Mouse (Mus musculus) midbrain, embryonic 14.5 days (tissue): Measurements from ENCODE around the gene Ccna1. TPM values are rescaled to one million over a fixed set of nuclear protein-coding genes. Genes with fewer than 3 reads are reported as not detected.

ENCODE experiments used
- ATAC-seq: fragments of 200-750 bp; cut with Nextera tagmentation; 2 replicates; pipeline ENCODE4 v1.8.0; 2017; ENCODE audit warnings: moderate number of reproducible peaks, moderate library complexity; ENCODE audit not compliant: low FRiP score, low TSS enrichment
- DNase-seq: peaks from one replicate; pipeline ENCODE4 v3.0.0-alpha.2; 2015
- H3K27ac ChIP-seq: fragments of 300-500 bp; sonication (generic); replicated peaks from 2 replicates; pipeline ENCODE4 v1.5.1; 2014; ENCODE audit warnings: mild to moderate bottlenecking, low read depth, low read length, moderate library complexity
- H3K27me3 ChIP-seq: fragments of 300-500 bp; sonication (generic); 2 replicates; pipeline ENCODE4 v1.6.1; 2014; ENCODE audit warnings: low read length, control low read depth, mixed read lengths; ENCODE audit not compliant: control insufficient read depth, insufficient read depth
- H3K36me3 ChIP-seq: fragments of 300-500 bp; sonication (generic); 2 replicates; pipeline ENCODE4 v1.6.1; 2014; ENCODE audit warnings: low read length, control low read depth; ENCODE audit not compliant: control insufficient read depth, insufficient read depth
- H3K4me1 ChIP-seq: fragments of 300-500 bp; sonication (generic); 2 replicates; pipeline ENCODE4 v1.6.1; 2014; ENCODE audit warnings: mild to moderate bottlenecking, antibody characterized with exemption, low read length, control low read depth; ENCODE audit not compliant: control insufficient read depth, insufficient read depth
- H3K4me2 ChIP-seq: fragments of 300-500 bp; sonication (generic); 2 replicates; pipeline ENCODE4 v1.6.1; 2014; ENCODE audit warnings: mild to moderate bottlenecking, low read length, moderate library complexity
- H3K4me3 ChIP-seq: fragments of 300-500 bp; sonication (generic); replicated peaks from 2 replicates; pipeline ENCODE4 v1.5.1; 2014; ENCODE audit warnings: low read depth, low read length
- H3K9ac ChIP-seq: fragments of 300-500 bp; sonication (generic); replicated peaks from 2 replicates; pipeline ENCODE4 v1.6.1; 2014; ENCODE audit warnings: mild to moderate bottlenecking, low read length, moderate library complexity
- H3K9me3 ChIP-seq: fragments of 300-500 bp; sonication (generic); 2 replicates; pipeline ENCODE4 v1.6.1; 2016; ENCODE audit warnings: low read length, control low read depth, mixed read lengths; ENCODE audit not compliant: control insufficient read depth
- WGBS: fragments of 180-500 bp; shearing (Covaris S2); extraction: QIAGEN DNeasy Blood & Tissue Kit; methylation state at CpG from one replicate; pipeline ENCODE4 v1.1.7; 2014; 5-methylcytosine and 5-hydroxymethylcytosine counted together
- polyA plus RNA-seq: library from polyadenylated mRNA; unstranded; fragments of >200 nt; fragmentation: Nextera tagmentation; extraction: Ambion mirVana; gene quantifications from 2 replicates; pipeline ENCODE4 v1.2.1, GENCODE M21; 2014

Gene Ccna1
- polyA plus RNA-seq, result 1.1 and 2.2 TPM in 2 replicates

GRCm38 (mm10) chr3:55055038-55055746, at the start of gene Ccna1:
Gene Ccna1, minus strand, starts transcription at chr3:55055501.
- H3K9ac ChIP-seq, result peak within 1 kb of the TSS; percentile 72
- DNase-seq (peak; percentile 88), ATAC-seq (peak; percentile 94)
- H3K27ac ChIP-seq, result no peak within 1 kb of the TSS; the same call in 1 of the 2 replicates
- H3K4me3 ChIP-seq, result peak within 1 kb of the TSS; percentile 62
- H3K4me2 ChIP-seq, result peak within 1 kb of the TSS; percentile 99
- WGBS, result under 1% methylated on average over 73 of the region's 73 CpGs
- H3K27me3 ChIP-seq, result 0 out of 2 replicates have a peak, but pooled peaks cover 7% of the 10 kb centered on the region
- no peaks in the 10 kb centered on the region for H3K36me3 ChIP-seq
- peaks cover 9% of the 10 kb centered on the region for H3K4me1 ChIP-seq
- no peaks in the 10 kb centered on the region for H3K9me3 ChIP-seq

GRCm38 (mm10) chr3:55101092-55101491, 45.8 kb upstream of the Ccna1 start:
- ATAC-seq (no peak), DNase-seq (no peak)
- Histone ChIP-seq H3K4me1 (0 out of 2 replicates have a peak, but pooled peaks cover 3% of the 10 kb centered on the region), H3K4me3 (no peak overlapping the region), H3K27ac (no peak overlapping the region), H3K36me3 (no peaks in the 10 kb centered on the region), H3K27me3 (no peaks in the 10 kb centered on the region), H3K4me2 (no peak overlapping the region), H3K9me3 (no peaks in the 10 kb centered on the region), H3K9ac (no peak overlapping the region)

GRCm38 (mm10) chr3:55098990-55099389, 43.7 kb upstream of the Ccna1 start:
- no peak overlapping the region for H3K4me2 ChIP-seq
- H3K9ac ChIP-seq, result no peak overlapping the region
- no peaks in the 10 kb centered on the region for H3K36me3 ChIP-seq
- no peak overlapping the region for H3K27ac ChIP-seq
- ATAC-seq (no peak), DNase-seq (no peak)
- 0 out of 2 replicates have a peak, but pooled peaks cover 6% of the 10 kb centered on the region for H3K4me1 ChIP-seq
- 87% methylated on average over 11 of the region's 11 CpGs for WGBS
- H3K9me3 ChIP-seq, result no peaks in the 10 kb centered on the region
- H3K4me3 ChIP-seq, result no peak overlapping the region
- no peaks in the 10 kb centered on the region for H3K27me3 ChIP-seq

- Histone ChIP-seq H3K27ac (no peak overlapping the region), H3K9ac (no peak overlapping the region), H3K4me2 (no peak overlapping the region), H3K27me3 (no peaks in the 10 kb centered on the region), H3K4me1 (0 out of 2 replicates have a peak, but pooled peaks cover 6% of the 10 kb centered on the region), H3K36me3 (no peaks in the 10 kb centered on the region), H3K4me3 (no peak overlapping the region), H3K9me3 (no peaks in the 10 kb centered on the region)
- ATAC-seq (no peak; the same call in 1 of the 2 replicates), DNase-seq (peak; percentile 45)
- WGBS, result 14% methylated on average over 2 of the region's 2 CpGs
Observed at GRCm38 (mm10) chr3:55098014-55098413, 42.7 kb upstream of the Ccna1 start.

- H3K27me3 ChIP-seq, result no peaks in the 10 kb centered on the region
- H3K4me3 ChIP-seq, result no peak overlapping the region
- no peaks in the 10 kb centered on the region for H3K36me3 ChIP-seq
- H3K9ac ChIP-seq, result no peak overlapping the region
- no peak for ATAC-seq
- DNase-seq, result no peak
- H3K27ac ChIP-seq, result no peak overlapping the region
- no peaks in the 10 kb centered on the region for H3K9me3 ChIP-seq
- WGBS, result 81% methylated on average over 2 of the region's 2 CpGs
- H3K4me2 ChIP-seq, result no peak overlapping the region
- 0 out of 2 replicates have a peak, but pooled peaks cover 6% of the 10 kb centered on the region for H3K4me1 ChIP-seq
Observed at GRCm38 (mm10) chr3:55097186-55097585, 41.9 kb upstream of the Ccna1 start.

GRCm38 (mm10) chr3:55096655-55097005, 41.3 kb upstream of the Ccna1 start:
- ATAC-seq (no peak), DNase-seq (no peak)
- Histone ChIP-seq H3K4me2 (no peak overlapping the region), H3K9me3 (no peaks in the 10 kb centered on the region), H3K4me3 (no peak overlapping the region), H3K4me1 (0 out of 2 replicates have a peak, but pooled peaks cover 6% of the 10 kb centered on the region), H3K27ac (0 out of 2 replicates have a peak overlapping the region, but pooled peaks have one; percentile 32), H3K27me3 (no peaks in the 10 kb centered on the region), H3K36me3 (no peaks in the 10 kb centered on the region), H3K9ac (no peak overlapping the region)
- WGBS, result 66% methylated on average over 2 of the region's 2 CpGs

GRCm38 (mm10) chr3:55095968-55096654, 40.8 kb upstream of the Ccna1 start:
- 0 out of 2 replicates have a peak, but pooled peaks cover 6% of the 10 kb centered on the region for H3K4me1 ChIP-seq
- no peaks in the 10 kb centered on the region for H3K9me3 ChIP-seq
- DNase-seq, result peak; percentile 54
- no peaks in the 10 kb centered on the region for H3K36me3 ChIP-seq
- WGBS, result 23% methylated on average over 8 of the region's 8 CpGs
- H3K9ac ChIP-seq, result no peak overlapping the region
- no peaks in the 10 kb centered on the region for H3K27me3 ChIP-seq
- H3K27ac ChIP-seq, result 0 out of 2 replicates have a peak overlapping the region, but pooled peaks have one; percentile 32
- no peak overlapping the region for H3K4me3 ChIP-seq
- H3K4me2 ChIP-seq, result no peak overlapping the region
- peak; percentile 62; the same call in 1 of the 2 replicates for ATAC-seq

- Histone ChIP-seq H3K27ac (no peak overlapping the region), H3K36me3 (no peaks in the 10 kb centered on the region), H3K9ac (no peak overlapping the region), H3K27me3 (no peaks in the 10 kb centered on the region), H3K9me3 (no peaks in the 10 kb centered on the region), H3K4me3 (no peak overlapping the region), H3K4me2 (no peak overlapping the region), H3K4me1 (0 out of 2 replicates have a peak, but pooled peaks cover 6% of the 10 kb centered on the region)
- 72% methylated on average over 1 of the region's 1 CpGs for WGBS
- DNase-seq, result no peak
- ATAC-seq, result no peak
Observed at GRCm38 (mm10) chr3:55093161-55093560, 37.9 kb upstream of the Ccna1 start.
